Mouse (Mus musculus) hindbrain, embryonic 10.5 days (tissue): Measurements from ENCODE around the gene Cnep1r1. TPM values are rescaled to one million over a fixed set of nuclear protein-coding genes. Genes with fewer than 3 reads are reported as not detected.

ENCODE experiments used
- DNase-seq: peaks from one replicate; pipeline ENCODE4 v3.0.0-alpha.2; 2017; ENCODE audit warnings: low spot score
- H3K27ac ChIP-seq: fragments of 300-500 bp; sonication (generic); 2 replicates; pipeline ENCODE4 v1.5.1; 2016; ENCODE audit warnings: mild to moderate bottlenecking, moderate library complexity
- H3K27me3 ChIP-seq: fragments of 300-500 bp; sonication (generic); 2 replicates; pipeline ENCODE4 v1.6.1; 2016; ENCODE audit warnings: mild to moderate bottlenecking; ENCODE audit not compliant: poor library complexity, insufficient read depth, severe bottlenecking
- H3K36me3 ChIP-seq: fragments of 300-500 bp; sonication (generic); 2 replicates; pipeline ENCODE4 v1.6.1; 2016; ENCODE audit warnings: mild to moderate bottlenecking, moderate library complexity
- H3K4me1 ChIP-seq: fragments of 300-500 bp; sonication (generic); replicated peaks from 2 replicates; pipeline ENCODE4 v1.6.1; 2016; ENCODE audit warnings: mild to moderate bottlenecking
- H3K4me3 ChIP-seq: fragments of 300-500 bp; sonication (generic); 2 replicates; pipeline ENCODE4 v1.5.1; 2016; ENCODE audit warnings: mild to moderate bottlenecking, moderate library complexity
- H3K9me3 ChIP-seq: fragments of 300-500 bp; sonication (generic); 2 replicates; pipeline ENCODE4 v1.6.1; 2016; ENCODE audit warnings: mild to moderate bottlenecking, moderate library complexity
- WGBS: fragments of 180-500 bp; shearing (Covaris S2); methylation state at CpG from one replicate; pipeline ENCODE4 v1.1.7; 2016; 5-methylcytosine and 5-hydroxymethylcytosine counted together
- polyA plus RNA-seq: library from polyadenylated mRNA; unstranded; fragments of >200 nt; fragmentation: Nextera tagmentation; extraction: Ambion mirVana; gene quantifications from 2 replicates; pipeline ENCODE4 v1.2.1, GENCODE M21; 2016

Gene Cnep1r1
- polyA plus RNA-seq, 1 experiment from 2014 or later = 49.3 TPM

- Histone ChIP-seq H3K27ac (no peak overlapping the region), H3K4me1 (peaks cover 18% of the 10 kb centered on the region), H3K9me3 (no peaks in the 10 kb centered on the region), H3K27me3 (no peaks in the 10 kb centered on the region), H3K4me3 (peak overlapping the region; percentile 89; the same call in 1 of the 2 replicates), H3K36me3 (peaks cover 72% of the 10 kb centered on the region)
- WGBS = 93% methylated on average over 3 of the region's 3 CpGs
- DNase-seq = no peak
Measured at GRCm38 (mm10) chr8:88139256-88139655, 20.7 kb downstream of the Cnep1r1 start.

- DNase-seq = no peak
- no peaks in the 10 kb centered on the region for H3K27me3 ChIP-seq
- WGBS = 93% methylated on average over 3 of the region's 3 CpGs
- no peak overlapping the region for H3K27ac ChIP-seq
- H3K4me1 ChIP-seq = peaks cover 18% of the 10 kb centered on the region
- no peaks in the 10 kb centered on the region for H3K9me3 ChIP-seq
- peaks cover 72% of the 10 kb centered on the region for H3K36me3 ChIP-seq
- H3K4me3 ChIP-seq = no peak overlapping the region
Measured at GRCm38 (mm10) chr8:88141629-88142028, 23.1 kb downstream of the Cnep1r1 start.

GRCm38 (mm10) chr8:88144041-88144440 lies 25.5 kb downstream of the Cnep1r1 start:
- 92% methylated on average over 5 of the region's 5 CpGs for WGBS
- Histone ChIP-seq H3K4me3 (no peak overlapping the region), H3K27me3 (no peaks in the 10 kb centered on the region), H3K9me3 (no peaks in the 10 kb centered on the region), H3K27ac (no peak overlapping the region), H3K36me3 (peaks cover 90% of the 10 kb centered on the region), H3K4me1 (0 out of 2 replicates have a peak, but pooled peaks cover 4% of the 10 kb centered on the region)
- DNase-seq = no peak

GRCm38 (mm10) chr8:88150910-88151371 lies 32.4 kb downstream of the Cnep1r1 start:
- no peak for DNase-seq
- Histone ChIP-seq H3K36me3 (peaks cover 93% of the 10 kb centered on the region), H3K27ac (no peak overlapping the region), H3K4me1 (no peaks in the 10 kb centered on the region), H3K4me3 (no peak overlapping the region), H3K27me3 (no peaks in the 10 kb centered on the region), H3K9me3 (no peaks in the 10 kb centered on the region)
- WGBS = 92% methylated on average over 6 of the region's 6 CpGs

GRCm38 (mm10) chr8:88160237-88160995 lies 41.8 kb downstream of the Cnep1r1 start:
- Histone ChIP-seq H3K27me3 (no peaks in the 10 kb centered on the region), H3K9me3 (no peaks in the 10 kb centered on the region), H3K36me3 (peaks cover 97% of the 10 kb centered on the region), H3K4me3 (no peak overlapping the region), H3K27ac (no peak overlapping the region), H3K4me1 (no peaks in the 10 kb centered on the region)
- DNase-seq = no peak
- 92% methylated on average over 10 of the region's 10 CpGs for WGBS

- DNase-seq = peak; percentile 74
- Histone ChIP-seq H3K27ac (no peak overlapping the region), H3K9me3 (no peaks in the 10 kb centered on the region), H3K4me1 (no peaks in the 10 kb centered on the region), H3K27me3 (no peaks in the 10 kb centered on the region), H3K4me3 (no peak overlapping the region), H3K36me3 (peaks cover 96% of the 10 kb centered on the region)
- WGBS = 75% methylated on average over 5 of the region's 5 CpGs
Measured at GRCm38 (mm10) chr8:88161439-88161838, 42.9 kb downstream of the Cnep1r1 start.

- DNase-seq = no peak
- no peak overlapping the region for H3K27ac ChIP-seq
Measured at GRCm38 (mm10) chr8:88175264-88175663, 56.7 kb downstream of the Cnep1r1 start.

GRCm38 (mm10) chr8:88177291-88177690 lies 58.7 kb downstream of the Cnep1r1 start:
- 92% methylated on average over 8 of the region's 8 CpGs for WGBS
- Histone ChIP-seq H3K36me3 (peaks cover 19% of the 10 kb centered on the region), H3K27ac (no peak overlapping the region), H3K9me3 (0 out of 2 replicates have a peak, but pooled peaks cover 3% of the 10 kb centered on the region), H3K4me3 (no peak overlapping the region), H3K4me1 (no peaks in the 10 kb centered on the region), H3K27me3 (no peaks in the 10 kb centered on the region)
- DNase-seq = no peak

More at GRCm38 (mm10) chr8:88175264-88175663, 56.7 kb downstream of the Cnep1r1 start:
- H3K9me3 ChIP-seq = no peaks in the 10 kb centered on the region
- H3K4me1 ChIP-seq = no peaks in the 10 kb centered on the region
- H3K27me3 ChIP-seq = no peaks in the 10 kb centered on the region
- H3K4me3 ChIP-seq = no peak overlapping the region
- 90% methylated on average over 7 of the region's 7 CpGs for WGBS
- peaks cover 37% of the 10 kb centered on the region for H3K36me3 ChIP-seq

- Histone ChIP-seq H3K36me3 (no peaks in the 10 kb centered on the region), H3K4me3 (no peak overlapping the region), H3K4me1 (no peaks in the 10 kb centered on the region), H3K9me3 (0 out of 2 replicates have a peak, but pooled peaks cover 3% of the 10 kb centered on the region), H3K27ac (no peak overlapping the region), H3K27me3 (no peaks in the 10 kb centered on the region)
- no peak for DNase-seq
- 89% methylated on average over 2 of the region's 2 CpGs for WGBS
Measured at GRCm38 (mm10) chr8:88183121-88183520, 64.6 kb downstream of the Cnep1r1 start.

Other genes with a start within 250 kb of the Cnep1r1 start
- 32.8 and 41.3 TPM in 2 replicates for gene Zfp423, start 159.2 kb upstream of the Cnep1r1 start, polyA plus RNA-seq
- 42.0 and 47.0 TPM in 2 replicates for gene Heatr3, start 19.1 kb downstream of the Cnep1r1 start, polyA plus RNA-seq
- gene Tent4b, start 80.4 kb downstream of the Cnep1r1 start, polyA plus RNA-seq = 8.1 and 10.0 TPM in 2 replicates
- 2.9 and 4.1 TPM in 2 replicates for gene Adcy7, start 153.6 kb downstream of the Cnep1r1 start, polyA plus RNA-seq
- 61.8 and 85.8 TPM in 2 replicates for gene Brd7, start 243.4 kb downstream of the Cnep1r1 start, polyA plus RNA-seq